Mouse (Mus musculus): ENCODE data around the gene Gpr153. TPM values are rescaled to one million over a fixed set of nuclear protein-coding genes. Genes with fewer than 3 reads are reported as not detected.

The Gpr153 gene
- total RNA-seq, 4 experiments from 2014 or later = 27.5 to 40.2 (median 31.6) TPM

DNA sequence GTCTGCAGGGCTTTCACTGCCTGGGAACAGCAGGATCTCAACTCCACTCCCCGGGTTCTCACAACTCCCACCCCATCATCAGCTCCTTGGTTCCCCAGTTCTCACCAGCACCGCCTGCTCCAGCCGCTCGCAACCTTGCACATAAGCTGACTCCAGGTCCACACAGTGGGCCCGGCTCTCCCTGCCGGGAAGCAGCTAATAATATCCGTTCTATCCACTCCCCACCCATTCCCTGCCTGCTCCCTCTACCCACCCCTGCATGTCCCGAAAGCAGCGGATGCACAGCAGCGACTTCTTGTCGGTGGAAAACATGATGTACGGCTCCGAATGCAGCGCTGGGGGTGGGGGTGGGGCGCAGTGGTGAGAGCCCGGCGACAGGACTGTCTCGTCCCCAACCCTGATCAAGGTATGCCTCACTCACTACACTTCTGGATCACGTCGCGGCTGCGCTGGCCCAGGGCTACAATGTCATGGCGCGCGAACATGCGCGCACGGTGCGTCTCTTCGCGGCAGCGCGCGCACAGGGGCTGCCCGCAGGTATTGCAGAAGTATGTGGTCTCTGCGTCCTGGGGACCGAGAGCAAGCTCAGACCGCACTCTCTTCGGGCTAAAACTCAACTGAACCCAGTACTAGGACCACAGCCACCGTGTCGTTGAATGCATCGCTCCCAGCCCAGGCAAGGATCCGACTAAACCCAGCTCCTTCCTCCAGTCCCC lies 41.6 kb downstream of the Gpr153 start:
- DNase-seq (ENCODE audit: low spot score in 2 of 2) = no peak

DNA sequence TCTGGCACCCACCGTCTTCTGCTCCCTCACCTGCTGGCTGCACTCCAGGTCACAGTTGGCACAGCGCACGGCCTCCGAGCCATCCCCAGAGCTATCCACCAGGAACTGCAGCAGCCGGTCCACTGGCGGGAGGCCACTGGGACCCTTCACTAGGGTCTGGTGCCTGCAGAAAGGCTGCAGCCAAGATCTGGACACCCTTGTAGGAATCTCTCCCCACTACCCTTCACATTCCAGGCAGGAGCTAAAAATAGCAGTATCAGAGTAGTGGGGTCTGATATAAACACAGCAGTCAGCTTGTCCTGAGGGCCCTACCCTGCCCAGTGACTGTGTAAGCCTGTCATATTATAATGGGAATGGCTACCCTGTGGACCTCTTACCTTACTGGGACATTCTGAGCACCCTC lies 43.6 kb downstream of the Gpr153 start:
- no peak for DNase-seq (ENCODE audit: low spot score in 2 of 2)

GRCm38 (mm10) chr4:152318517-152319234 lies 44.6 kb downstream of the Gpr153 start, which contains the start of gene Rnf207:
TSS of gene Rnf207 (minus strand) at chr4:152318993.
- DNase-seq (ENCODE audit: low spot score in 2 of 2) = no peak

DNA sequence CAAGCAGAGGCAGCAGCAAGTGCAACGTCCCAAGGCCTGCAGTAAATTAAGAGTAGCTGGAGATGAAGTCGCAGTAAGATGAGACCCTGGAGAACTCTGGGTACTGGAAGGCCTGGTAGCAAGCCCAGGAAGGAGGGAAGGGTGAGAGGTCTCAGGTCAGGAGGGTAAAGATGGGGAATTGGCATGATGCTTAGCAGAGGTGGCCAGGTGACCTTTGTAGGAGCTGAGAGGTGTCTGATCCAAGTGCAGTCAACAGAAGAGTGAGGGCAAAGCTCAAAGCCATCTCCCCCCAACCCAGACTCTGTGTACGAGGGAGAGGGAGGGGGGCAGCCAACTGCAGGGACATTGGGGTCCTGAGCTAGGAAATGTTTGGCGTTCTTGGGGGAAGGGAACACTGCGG lies 47.4 kb downstream of the Gpr153 start:
- no peak for DNase-seq (ENCODE audit: low spot score in 2 of 2)

DNA sequence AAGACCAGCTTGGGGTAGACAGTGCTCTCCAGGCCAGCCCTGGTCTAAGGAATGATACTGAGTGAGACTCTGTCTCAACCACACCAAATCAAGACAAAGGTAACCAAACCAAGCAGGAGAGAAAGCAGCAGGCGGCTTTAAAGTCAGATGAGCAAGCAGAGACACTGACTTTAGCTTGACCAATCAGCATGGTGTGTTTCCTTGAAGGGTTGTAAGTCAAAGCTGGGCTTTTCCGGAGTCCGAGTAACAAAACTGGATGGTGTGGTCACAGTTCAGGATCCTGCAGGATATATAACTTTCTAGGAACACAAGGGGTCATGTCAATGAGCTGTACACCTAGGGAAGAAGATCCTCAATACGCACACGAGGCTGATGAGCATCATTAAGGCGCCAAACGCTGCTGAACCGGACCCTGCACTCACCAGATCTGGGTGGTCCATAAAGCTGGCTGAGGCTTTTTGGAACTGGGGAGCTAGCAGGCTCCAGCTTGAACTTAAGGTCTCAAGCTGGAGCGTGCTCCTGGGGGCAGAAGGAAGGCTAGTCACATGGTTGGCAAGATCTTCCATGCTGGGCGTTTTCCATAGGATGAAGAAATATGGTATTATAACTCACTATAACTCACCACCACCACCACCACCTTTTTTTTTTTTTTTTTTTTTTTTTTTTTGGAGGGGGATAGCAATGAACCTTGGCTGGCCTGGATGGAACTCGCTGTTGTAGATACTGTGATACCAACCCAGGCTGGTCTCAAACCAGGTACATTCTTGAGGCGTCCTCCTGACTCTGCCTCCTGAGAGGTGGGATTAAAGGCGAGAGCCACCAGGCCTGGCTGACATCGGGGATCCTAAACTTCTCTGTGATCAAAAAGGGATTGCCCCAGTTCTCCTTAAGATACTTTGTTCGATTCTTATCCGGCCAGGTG lies 50.9 kb downstream of the Gpr153 start:
- DNase-seq (ENCODE audit: low spot score in 2 of 2) = no peak

- peak; percentile 86 to 95 for DNase-seq (ENCODE audit: low spot score in 2 of 2)
Measured at GRCm38 (mm10) chr4:152325574-152326411, 51.8 kb downstream of the Gpr153 start, which contains the start of gene Rpl22. TSS of gene Rpl22 (plus strand) at chr4:152325742.

DNA sequence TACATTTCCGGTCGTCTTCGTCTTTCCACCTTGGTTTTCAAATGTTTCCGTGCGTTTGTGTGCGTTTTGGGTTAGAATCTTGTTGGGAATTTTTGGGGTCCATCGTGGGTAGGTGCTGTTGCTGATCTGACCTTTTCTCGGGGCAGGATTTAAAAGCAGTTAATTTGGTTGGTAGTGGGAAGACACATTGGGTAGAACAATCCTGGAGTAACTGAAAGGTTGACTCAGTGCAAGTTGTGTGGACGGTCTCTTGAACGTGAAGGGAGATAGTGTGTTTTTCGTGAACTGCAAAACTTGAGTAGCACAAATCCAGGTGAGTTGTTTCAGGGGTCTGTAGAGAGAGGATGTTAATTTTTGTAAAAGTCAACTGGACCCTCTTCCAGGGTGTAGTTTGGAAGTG lies 52.5 kb downstream of the Gpr153 start:
- no peak for DNase-seq (ENCODE audit: low spot score in 2 of 2)

DNA sequence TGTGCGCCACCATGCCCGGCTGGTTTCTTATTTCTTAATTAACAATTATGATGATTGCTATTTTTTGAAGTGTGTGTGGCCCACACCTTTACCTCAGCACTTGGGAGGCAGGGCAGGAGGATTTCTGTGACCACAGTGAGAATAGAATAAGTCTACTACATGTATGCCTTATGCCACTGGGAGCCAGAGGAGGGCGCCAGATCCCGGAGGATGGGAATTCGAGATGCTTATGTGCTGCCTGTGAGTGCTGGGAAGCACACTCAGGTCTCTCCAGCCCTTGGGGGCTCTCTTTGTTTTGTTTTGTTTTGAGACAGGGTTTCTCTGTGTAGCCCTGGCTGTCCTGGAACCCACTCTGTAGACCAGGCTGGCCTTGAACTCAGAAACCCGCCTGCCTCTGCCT lies 54.7 kb downstream of the Gpr153 start:
- no peak for DNase-seq (ENCODE audit: low spot score in 2 of 2)

GRCm38 (mm10) chr4:152332952-152333351 lies 58.9 kb downstream of the Gpr153 start:
- DNase-seq (ENCODE audit: low spot score in 2 of 2) = no peak

GRCm38 (mm10) chr4:152333587-152333986 lies 59.6 kb downstream of the Gpr153 start:
- no peak for DNase-seq (ENCODE audit: low spot score in 2 of 2)

Other genes starting within 250 kb of the Gpr153 start
- gene Zbtb48, start 246.6 kb upstream of the Gpr153 start, total RNA-seq (2022) = 10 to 100 TPM; 11.7 to 17.5 (median 14.0) TPM
- gene Tas1r1, start 235.7 kb upstream of the Gpr153 start, total RNA-seq (2022) = under 1 TPM; 0.61 to 0.94 (median 0.73) TPM
- gene Nol9, start 234.9 kb upstream of the Gpr153 start, total RNA-seq (2022) = 10 to 100 TPM; 15.7 to 18.2 (median 17.2) TPM
- 10 to 100 TPM; 72.6 to 90.6 (median 82.4) TPM for gene Plekhg5, start 201.7 kb upstream of the Gpr153 start, total RNA-seq (2022)
- gene Tnfrsf25, start 158.3 kb upstream of the Gpr153 start, total RNA-seq (2022) = 1 to 10 TPM; 4.3 to 9.8 (median 6.3) TPM
- gene Espn, start 121.9 kb upstream of the Gpr153 start, total RNA-seq (2022) = 1 to 10 TPM; 2.1 to 3.2 (median 2.6) TPM
- gene Hes2, start 115.4 kb upstream of the Gpr153 start, total RNA-seq (2022) = not detected
- 100 to 1,000 TPM; 281 to 320 (median 303) TPM for gene Acot7, start 96.1 kb upstream of the Gpr153 start, total RNA-seq (2022)
- gene Hes3, start 17.4 kb downstream of the Gpr153 start, total RNA-seq (2022) = under 1 TPM; 0.21 to 0.44 (median 0.30) TPM
- gene Icmt, start 23.0 kb downstream of the Gpr153 start, total RNA-seq (2022) = 10 to 100 TPM; 44.7 to 51.1 (median 47.3) TPM
- 10 to 100 TPM; 15.5 to 24.1 (median 19.5) TPM for gene Rnf207, start 44.8 kb downstream of the Gpr153 start, total RNA-seq (2022)
- 100 to 1,000 TPM; 153 to 206 (median 187) TPM for gene Rpl22, start 51.5 kb downstream of the Gpr153 start, total RNA-seq (2022)
- 100 to 1,000 TPM; 152 to 165 (median 162) TPM for gene Chd5, start 64.4 kb downstream of the Gpr153 start, total RNA-seq (2022)
- gene Nphp4, start 202.5 kb downstream of the Gpr153 start, total RNA-seq (2022) = 10 to 100 TPM; 19.9 to 25.5 (median 22.3) TPM
- 100 to 1,000 TPM; 396 to 420 (median 413) TPM for gene Kcnab2, start 203.6 kb downstream of the Gpr153 start, total RNA-seq (2022)